Mouse (Mus musculus): ENCODE results near the gene Syn3.

DNA sequence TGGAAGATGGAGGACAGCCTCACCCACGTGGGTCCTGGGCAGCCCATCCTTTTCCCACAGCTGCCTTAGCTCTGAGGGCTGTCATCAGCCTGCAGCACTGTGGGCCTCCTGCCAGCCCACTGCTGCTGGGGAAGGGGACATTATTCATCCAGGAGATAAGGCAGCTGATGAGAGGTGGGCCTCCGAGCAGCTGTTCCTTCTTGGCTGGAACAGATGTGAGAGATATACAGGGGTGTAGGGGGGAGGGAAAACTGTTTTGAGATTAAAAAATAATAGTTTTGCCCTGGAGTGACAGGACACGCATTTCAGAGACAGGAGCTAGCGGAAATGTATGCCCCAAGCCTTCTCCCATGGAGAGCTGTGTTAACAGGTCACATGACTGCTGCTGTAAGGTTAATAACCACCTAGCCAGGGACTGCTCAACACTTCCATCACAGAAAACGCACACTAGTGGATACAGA lies 133.0 kb downstream of the Syn3 start:
- TF ChIP-seq CTCF (IDR thresholded peaks at IDR 0.05; ENCODE audit: borderline replicate concordance, extremely low read depth, insufficient read depth, insufficient read length) (no peak), POLR2A (IDR thresholded peaks at IDR 0.05; ENCODE audit: borderline replicate concordance, extremely low read depth, insufficient read depth, insufficient read length, poor library complexity, severe bottlenecking) (no peak)
